Mouse (Mus musculus) neural tube, embryonic 14.5 days (tissue): ENCODE data around the gene Agap1. TPM values are rescaled to one million over a fixed set of nuclear protein-coding genes. Genes with fewer than 3 reads are reported as not detected.

ENCODE experiments used
- ATAC-seq: fragments of 200-750 bp; cut with Nextera tagmentation; 2 replicates; pipeline ENCODE4 v1.8.0; 2017; ENCODE audit warnings: low read depth, mild to moderate bottlenecking, moderate TSS enrichment, moderate library complexity
- H3K27ac ChIP-seq: fragments of 300-500 bp; sonication (generic); 2 replicates; pipeline ENCODE4 v1.5.1; 2014; ENCODE audit warnings: low read depth, mild to moderate bottlenecking, control low read depth, low read length, moderate library complexity, mixed read lengths
- H3K27me3 ChIP-seq: fragments of 300-500 bp; sonication (generic); 2 replicates; pipeline ENCODE4 v1.6.1; 2014; ENCODE audit warnings: low read length; ENCODE audit not compliant: control insufficient read depth, insufficient read depth
- H3K36me3 ChIP-seq: fragments of 300-500 bp; sonication (generic); 2 replicates; pipeline ENCODE4 v1.6.1; 2014; ENCODE audit warnings: low read length, mixed read lengths; ENCODE audit not compliant: control insufficient read depth, insufficient read depth
- H3K4me1 ChIP-seq: fragments of 300-500 bp; sonication (generic); 2 replicates; pipeline ENCODE4 v1.6.1; 2014; ENCODE audit warnings: low read length; ENCODE audit not compliant: control insufficient read depth, insufficient read depth
- H3K4me2 ChIP-seq: fragments of 300-500 bp; sonication (generic); 2 replicates; pipeline ENCODE4 v1.6.1; 2014; ENCODE audit warnings: mild to moderate bottlenecking, low read depth, low read length, control low read depth
- H3K4me3 ChIP-seq: fragments of 300-500 bp; sonication (generic); 2 replicates; pipeline ENCODE4 v1.5.1; 2014; ENCODE audit warnings: low read depth, low read length, control low read depth, mixed read lengths
- H3K9ac ChIP-seq: fragments of 300-500 bp; sonication (generic); replicated peaks from 2 replicates; pipeline ENCODE4 v1.6.1; 2014; ENCODE audit warnings: low read depth, mild to moderate bottlenecking, control low read depth, low read length, mixed read lengths
- H3K9me3 ChIP-seq: fragments of 300-500 bp; sonication (generic); 2 replicates; pipeline ENCODE4 v1.6.1; 2016; ENCODE audit warnings: low read length; ENCODE audit not compliant: control insufficient read depth
- WGBS: fragments of 180-500 bp; shearing (Covaris S2); extraction: QIAGEN DNeasy Blood & Tissue Kit; methylation state at CpG from one replicate; pipeline ENCODE4 v1.1.7; 2014; 5-methylcytosine and 5-hydroxymethylcytosine counted together
- polyA plus RNA-seq: library from polyadenylated mRNA; unstranded; fragments of >200 nt; fragmentation: Nextera tagmentation; extraction: Ambion mirVana; gene quantifications from 2 replicates; pipeline ENCODE4 v1.2.1, GENCODE M21; 2014

The Agap1 gene
- polyA plus RNA-seq, 1 experiment from 2014 or later: 76.4 TPM

DNA sequence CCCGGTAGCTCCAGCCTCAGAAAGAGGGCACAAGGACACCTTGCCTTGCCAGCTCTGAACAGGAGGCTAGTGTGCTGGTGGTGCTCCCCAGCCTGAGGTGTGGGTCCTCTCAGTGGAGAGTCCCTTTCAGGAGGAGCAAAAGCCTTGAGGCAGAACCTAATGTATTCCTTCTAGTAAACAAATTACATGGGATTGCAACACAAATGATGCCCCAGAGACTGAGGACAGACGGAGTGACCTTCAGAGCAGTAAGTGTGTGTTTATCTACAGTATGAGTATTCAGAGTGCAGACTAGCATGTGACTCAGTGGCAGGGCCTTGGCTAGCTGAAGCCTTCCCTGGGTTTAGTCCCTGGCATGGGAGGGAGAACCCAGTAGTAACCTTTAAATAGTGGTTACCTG lies 165.4 kb downstream of the Agap1 start:
- no peak overlapping the region for H3K4me2 ChIP-seq
- H3K9me3 ChIP-seq: no peaks in the 10 kb centered on the region
- no peak for ATAC-seq
- H3K4me3 ChIP-seq: no peak overlapping the region
- peaks cover 4% of the 10 kb centered on the region for H3K36me3 ChIP-seq
- no peaks in the 10 kb centered on the region for H3K4me1 ChIP-seq
- no peaks in the 10 kb centered on the region for H3K27me3 ChIP-seq
- no peak overlapping the region for H3K27ac ChIP-seq
- 62% methylated on average over 2 of the region's 2 CpGs for WGBS
- no peak overlapping the region for H3K9ac ChIP-seq

DNA sequence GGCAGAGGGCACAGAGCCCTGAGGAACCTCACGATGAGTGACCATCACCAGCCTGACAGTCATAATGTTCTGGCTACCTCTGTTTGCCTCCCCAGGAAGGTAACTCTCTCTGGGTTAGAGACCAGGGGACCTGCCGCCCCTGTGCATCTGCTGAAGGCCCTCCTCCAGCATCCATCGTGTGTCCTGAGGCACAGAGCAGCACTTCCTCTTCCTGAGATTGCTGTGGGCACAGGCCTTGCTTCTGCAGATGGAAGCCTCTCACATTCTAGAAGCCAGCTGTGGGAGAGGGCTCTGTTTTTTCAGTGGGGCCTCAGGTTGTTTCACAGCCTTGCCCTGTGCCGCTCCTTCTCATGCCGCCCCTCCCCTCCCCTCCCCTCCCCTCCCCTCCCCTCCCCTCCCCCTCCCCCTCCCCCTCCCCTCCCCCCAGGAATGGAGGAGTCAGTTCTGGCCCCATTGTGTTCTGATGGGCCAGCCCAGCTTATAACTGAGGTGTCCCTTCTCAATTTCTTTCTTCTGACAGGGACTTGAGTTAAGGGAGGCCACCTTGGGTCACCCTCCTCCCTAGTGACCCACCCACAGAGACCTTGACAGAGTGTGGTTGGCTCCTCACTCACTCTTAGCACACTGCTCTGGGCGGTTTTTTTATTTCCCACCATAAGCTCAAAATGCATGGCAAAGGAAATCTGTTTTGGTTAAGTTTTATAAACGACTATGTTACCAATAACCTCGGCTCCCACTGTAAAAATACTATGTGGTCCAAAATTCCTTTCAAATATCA lies 166.6 kb downstream of the Agap1 start:
- H3K27me3 ChIP-seq: no peaks in the 10 kb centered on the region
- 77% methylated on average over 6 of the region's 8 CpGs for WGBS
- no peak overlapping the region for H3K9ac ChIP-seq
- no peaks in the 10 kb centered on the region for H3K4me1 ChIP-seq
- H3K36me3 ChIP-seq: peaks cover 4% of the 10 kb centered on the region
- H3K27ac ChIP-seq: no peak overlapping the region
- no peak overlapping the region for H3K4me2 ChIP-seq
- no peak for ATAC-seq
- no peak overlapping the region for H3K4me3 ChIP-seq
- H3K9me3 ChIP-seq: no peaks in the 10 kb centered on the region

- H3K9ac ChIP-seq: no peak overlapping the region
- 76% methylated on average over 8 of the region's 8 CpGs for WGBS
- H3K27ac ChIP-seq: no peak overlapping the region
- no peak overlapping the region for H3K4me3 ChIP-seq
- H3K36me3 ChIP-seq: peaks cover 4% of the 10 kb centered on the region
- no peak for ATAC-seq
- no peaks in the 10 kb centered on the region for H3K9me3 ChIP-seq
- H3K4me2 ChIP-seq: no peak overlapping the region
- no peaks in the 10 kb centered on the region for H3K27me3 ChIP-seq
- H3K4me1 ChIP-seq: 0 out of 2 replicates have a peak, but pooled peaks cover under 1% of the 10 kb centered on the region
Observed at GRCm38 (mm10) chr1:89621952-89622351, 167.3 kb downstream of the Agap1 start.

DNA sequence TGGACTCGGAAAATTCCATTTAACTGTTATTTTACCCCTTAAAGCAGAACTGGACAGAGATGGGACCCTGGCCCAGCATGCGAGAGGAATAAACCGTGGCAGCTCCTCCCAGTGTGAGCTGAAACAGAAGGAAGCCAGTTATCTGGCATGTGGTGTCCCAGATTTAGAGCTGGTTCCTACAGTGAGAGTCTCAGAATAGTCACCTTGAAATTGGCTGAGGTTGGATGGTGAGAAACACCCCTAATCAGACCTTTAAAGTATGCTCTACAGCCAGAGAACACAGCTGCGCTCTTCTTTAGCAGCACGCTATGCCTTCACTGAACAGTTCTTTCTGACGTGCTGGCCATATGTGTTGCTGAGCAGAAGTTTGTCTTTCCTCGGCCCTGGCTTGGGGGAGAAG lies 168.2 kb downstream of the Agap1 start:
- 89% methylated on average over 7 of the region's 7 CpGs for WGBS
- 0 out of 2 replicates have a peak, but pooled peaks cover 3% of the 10 kb centered on the region for H3K4me1 ChIP-seq
- ATAC-seq: no peak
- H3K4me2 ChIP-seq: no peak overlapping the region
- H3K4me3 ChIP-seq: no peak overlapping the region
- H3K27ac ChIP-seq: no peak overlapping the region
- H3K36me3 ChIP-seq: peaks cover 4% of the 10 kb centered on the region
- no peaks in the 10 kb centered on the region for H3K27me3 ChIP-seq
- H3K9ac ChIP-seq: no peak overlapping the region
- no peaks in the 10 kb centered on the region for H3K9me3 ChIP-seq

- Histone ChIP-seq H3K36me3 (no peaks in the 10 kb centered on the region; the same call in 1 of the 2 replicates), H3K4me2 (no peak overlapping the region), H3K4me1 (0 out of 2 replicates have a peak, but pooled peaks cover 3% of the 10 kb centered on the region), H3K27ac (no peak overlapping the region), H3K4me3 (no peak overlapping the region), H3K9me3 (no peaks in the 10 kb centered on the region), H3K27me3 (no peaks in the 10 kb centered on the region), H3K9ac (no peak overlapping the region)
- no peak for ATAC-seq
- 84% methylated on average over 4 of the region's 4 CpGs for WGBS
Observed at GRCm38 (mm10) chr1:89625312-89625711, 170.7 kb downstream of the Agap1 start.

DNA sequence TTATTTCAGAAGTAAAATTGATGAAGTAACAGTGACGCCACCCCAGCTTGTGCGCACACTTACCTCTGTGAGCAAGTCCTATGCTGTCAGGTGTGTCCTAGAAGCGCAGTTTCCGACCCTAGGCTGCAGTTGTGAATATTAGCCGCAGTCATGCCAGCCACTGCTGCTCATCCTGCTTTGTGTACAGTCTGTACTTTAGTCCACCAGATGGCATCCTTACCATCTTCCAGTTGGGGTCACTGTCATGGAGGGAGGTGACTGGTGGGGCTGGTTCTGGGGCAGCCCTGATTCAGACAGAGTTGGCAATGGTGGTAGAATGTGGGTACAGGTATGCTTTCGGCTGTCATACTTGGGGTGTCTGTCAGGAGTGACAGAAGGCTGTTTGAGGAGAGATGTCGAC lies 171.4 kb downstream of the Agap1 start:
- Histone ChIP-seq H3K4me2 (no peak overlapping the region), H3K4me3 (no peak overlapping the region), H3K9me3 (no peaks in the 10 kb centered on the region), H3K4me1 (0 out of 2 replicates have a peak, but pooled peaks cover 3% of the 10 kb centered on the region), H3K27me3 (no peaks in the 10 kb centered on the region), H3K9ac (no peak overlapping the region), H3K27ac (no peak overlapping the region), H3K36me3 (no peaks in the 10 kb centered on the region; the same call in 1 of the 2 replicates)
- WGBS: 96% methylated on average over 7 of the region's 7 CpGs
- no peak for ATAC-seq

GRCm38 (mm10) chr1:89626940-89627339 lies 172.3 kb downstream of the Agap1 start:
- H3K9ac ChIP-seq: 0 out of 2 replicates have a peak overlapping the region, but pooled peaks have one; percentile 16
- no peak for ATAC-seq
- peak overlapping the region; percentile 3; the same call in 1 of the 2 replicates for H3K27ac ChIP-seq
- no peaks in the 10 kb centered on the region for H3K9me3 ChIP-seq
- 0 out of 2 replicates have a peak, but pooled peaks cover 3% of the 10 kb centered on the region for H3K4me1 ChIP-seq
- 56% methylated on average over 10 of the region's 10 CpGs for WGBS
- H3K27me3 ChIP-seq: no peaks in the 10 kb centered on the region
- H3K36me3 ChIP-seq: no peaks in the 10 kb centered on the region; the same call in 1 of the 2 replicates
- no peak overlapping the region for H3K4me2 ChIP-seq
- H3K4me3 ChIP-seq: no peak overlapping the region

DNA sequence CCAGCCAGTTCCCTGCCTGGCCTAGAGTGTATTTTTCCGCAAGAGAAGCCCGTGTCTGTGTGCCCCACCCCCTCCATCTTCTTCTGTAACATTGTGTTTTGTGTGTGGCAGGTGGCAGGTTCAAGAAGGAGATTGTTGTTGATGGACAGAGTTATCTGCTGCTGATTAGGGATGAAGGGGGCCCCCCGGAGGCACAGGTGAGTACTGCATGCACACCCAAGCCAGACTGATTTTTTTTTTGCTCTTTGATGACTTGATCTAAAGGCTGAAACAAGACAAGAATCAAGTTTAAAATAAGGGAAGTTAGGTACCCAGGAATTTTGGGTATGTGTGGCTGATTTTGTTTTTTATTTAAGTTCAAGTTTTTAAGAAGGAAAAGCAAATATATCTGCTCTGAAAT lies 173.0 kb downstream of the Agap1 start:
- Histone ChIP-seq H3K4me1 (0 out of 2 replicates have a peak, but pooled peaks cover 3% of the 10 kb centered on the region), H3K4me3 (no peak overlapping the region), H3K4me2 (no peak overlapping the region), H3K9ac (no peak overlapping the region), H3K9me3 (no peaks in the 10 kb centered on the region), H3K36me3 (no peaks in the 10 kb centered on the region; the same call in 1 of the 2 replicates), H3K27me3 (no peaks in the 10 kb centered on the region), H3K27ac (peak overlapping the region; percentile 3; the same call in 1 of the 2 replicates)
- WGBS: 60% methylated on average over 3 of the region's 3 CpGs
- ATAC-seq: no peak

GRCm38 (mm10) chr1:89630836-89631235 lies 176.2 kb downstream of the Agap1 start:
- Histone ChIP-seq H3K27me3 (no peaks in the 10 kb centered on the region), H3K4me2 (no peak overlapping the region), H3K9ac (no peak overlapping the region), H3K4me1 (0 out of 2 replicates have a peak, but pooled peaks cover 3% of the 10 kb centered on the region), H3K36me3 (peaks cover 7% of the 10 kb centered on the region; the same call in 1 of the 2 replicates), H3K9me3 (no peaks in the 10 kb centered on the region), H3K4me3 (no peak overlapping the region), H3K27ac (no peak overlapping the region)
- 94% methylated on average over 4 of the region's 4 CpGs for WGBS
- no peak for ATAC-seq
